Mouse (Mus musculus): ENCODE data around the gene Gm10681.
"Not testable (repeated sequence)": the region's sequence is repeated elsewhere in the genome, so short reads cannot be mapped to it uniquely, and the experiment has no call there.

- not testable (repeated sequence) for TF ChIP-seq POLR2A (IDR thresholded peaks at IDR 0.05; ENCODE audit: borderline replicate concordance, extremely low read depth, low read depth, low read length); CTCF (IDR thresholded peaks at IDR 0.05; ENCODE audit: insufficient read depth, low read length)
Measured at GRCm38 (mm10) chr3:98560711-98561110, 27.9 kb downstream of the Gm10681 start.

Measured in lung, adult 2 months (tissue).